Mouse (Mus musculus) limb, embryonic 14.5 days (tissue): ENCODE data around the gene Tubb4b. TPM values are rescaled to one million over a fixed set of nuclear protein-coding genes. Genes with fewer than 3 reads are reported as not detected.
A peak's percentile ranks its signal among the peaks of the same experiment; 100 is the strongest.

Source experiments
- ATAC-seq: fragments of 200-750 bp; cut with Nextera tagmentation; 2 replicates; pipeline ENCODE4 v1.8.0; 2017; ENCODE audit warnings: low read depth, moderate number of reproducible peaks, moderate TSS enrichment; ENCODE audit not compliant: low FRiP score
- DNase-seq: peaks from one replicate; pipeline ENCODE4 v3.0.0-alpha.2; 2015; ENCODE audit warnings: low spot score
- H3K27ac ChIP-seq: fragments of 300-500 bp; sonication (generic); replicated peaks from 2 replicates; pipeline ENCODE4 v1.5.1; 2014; ENCODE audit warnings: low read depth, mild to moderate bottlenecking, low read length, moderate library complexity, mixed read lengths
- H3K27me3 ChIP-seq: fragments of 300-500 bp; sonication (generic); 2 replicates; pipeline ENCODE4 v1.6.1; 2014; ENCODE audit warnings: low read length, mixed read lengths; ENCODE audit not compliant: control insufficient read depth, insufficient read depth
- H3K36me3 ChIP-seq: fragments of 300-500 bp; sonication (generic); 2 replicates; pipeline ENCODE4 v1.6.1; 2014; ENCODE audit warnings: mild to moderate bottlenecking, low read length, moderate library complexity, mixed read lengths; ENCODE audit not compliant: control insufficient read depth, insufficient read depth
- H3K4me1 ChIP-seq: fragments of 300-500 bp; sonication (generic); 2 replicates; pipeline ENCODE4 v1.6.1; 2014; ENCODE audit warnings: antibody characterized with exemption, low read length, mixed read lengths; ENCODE audit not compliant: control insufficient read depth, insufficient read depth
- H3K4me2 ChIP-seq: fragments of 300-500 bp; sonication (generic); replicated peaks from 2 replicates; pipeline ENCODE4 v1.6.1; 2014; ENCODE audit warnings: low read depth, mild to moderate bottlenecking, low read length, moderate library complexity; ENCODE audit not compliant: severe bottlenecking
- H3K4me3 ChIP-seq: fragments of 300-500 bp; sonication (generic); replicated peaks from 2 replicates; pipeline ENCODE4 v1.5.1; 2014; ENCODE audit warnings: low read length
- H3K9ac ChIP-seq: fragments of 300-500 bp; sonication (generic); 2 replicates; pipeline ENCODE4 v1.6.1; 2014; ENCODE audit warnings: mild to moderate bottlenecking, low read depth, low read length, moderate library complexity; ENCODE audit not compliant: severe bottlenecking
- H3K9me3 ChIP-seq: fragments of 300-500 bp; sonication (generic); 2 replicates; pipeline ENCODE4 v1.6.1; 2016; ENCODE audit warnings: low read length; ENCODE audit not compliant: control insufficient read depth
- POLR2A ChIP-seq: fragments of 200-500 bp; IDR thresholded peaks from 2 replicates; pipeline ENCODE4 v1.8.0; 2012; ENCODE audit warnings: inconsistent platforms, mild to moderate bottlenecking, moderate library complexity, borderline replicate concordance; ENCODE audit not compliant: insufficient read depth, insufficient read length; ENCODE audit errors: extremely low read depth
- WGBS: fragments of 180-500 bp; shearing (Covaris S2); extraction: QIAGEN DNeasy Blood & Tissue Kit; methylation state at CpG from one replicate; pipeline ENCODE4 v1.1.7; 2014; 5-methylcytosine and 5-hydroxymethylcytosine counted together
- polyA plus RNA-seq, 2 experiments: library from polyadenylated mRNA; depleted of rRNA in 1 of 2; stranded (reverse) in 1 of 2; unstranded in 1 of 2; fragments of >200 nt; fragmentation: Nextera tagmentation in 1 of 2; extraction: Ambion mirVana in 1 of 2; gene quantifications; 2 replicates each; pipeline versions ENCODE4 v1.2.1 to v1.2.3; 2012 to 2014

The Tubb4b gene
- polyA plus RNA-seq, 2 experiments, result 419 to 501 TPM

DNA sequence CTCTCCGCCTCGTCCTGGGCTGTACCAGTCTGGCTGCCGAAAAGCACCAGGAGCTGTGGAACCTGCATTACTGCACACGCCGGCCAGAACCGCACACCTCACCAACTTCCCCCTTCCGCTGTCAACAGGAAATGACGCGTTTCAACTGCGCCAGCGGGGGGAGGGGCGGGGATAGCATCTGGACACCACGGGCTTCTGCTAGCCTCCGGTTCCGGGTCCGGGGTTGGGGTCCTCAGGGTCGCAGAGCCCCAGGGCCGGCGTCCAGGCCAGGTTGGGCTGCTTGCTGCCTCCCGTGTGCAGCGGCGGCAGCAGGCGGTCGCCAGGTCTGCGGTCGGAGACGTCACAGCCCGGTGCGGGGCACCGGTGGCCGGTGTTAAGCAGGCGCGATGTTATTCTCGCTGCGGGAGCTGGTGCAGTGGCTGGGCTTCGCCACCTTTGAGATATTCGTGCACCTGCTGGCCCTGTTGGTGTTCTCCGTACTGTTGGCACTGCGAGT, 30.8 kb upstream of the Tubb4b start, which contains the start of gene Tmem203:
Gene Tmem203 (plus strand): TSS at position 156 of the 496 bp plus-strand sequence.
- Histone ChIP-seq H3K36me3 (peaks cover 18% of the 10 kb centered on the region), H3K4me3 (peak within 1 kb of the TSS; percentile 99), H3K27ac (peak within 1 kb of the TSS; percentile 72), H3K27me3 (no peaks in the 10 kb centered on the region), H3K9me3 (no peaks in the 10 kb centered on the region), H3K4me1 (peaks cover 10% of the 10 kb centered on the region), H3K9ac (peak within 1 kb of the TSS; percentile 80), H3K4me2 (peak within 1 kb of the TSS; percentile 95)
- WGBS, result under 1% methylated on average over 32 of the region's 39 CpGs
- 0 out of 2 replicates have a peak, but pooled peaks have one; percentile 41 for TF ChIP-seq POLR2A
- DNase-seq (peak; percentile 90), ATAC-seq (peak; percentile 93)

GRCm38 (mm10) chr2:25252331-25252730, 27.8 kb upstream of the Tubb4b start:
- Histone ChIP-seq H3K9ac (no peak overlapping the region), H3K27ac (no peak overlapping the region), H3K9me3 (no peaks in the 10 kb centered on the region), H3K36me3 (peaks cover 39% of the 10 kb centered on the region), H3K27me3 (no peaks in the 10 kb centered on the region), H3K4me2 (no peak overlapping the region), H3K4me3 (no peak overlapping the region), H3K4me1 (peaks cover 10% of the 10 kb centered on the region)
- DNase-seq (no peak), ATAC-seq (no peak)
- no peak for TF ChIP-seq POLR2A
- 85% methylated on average over 1 of the region's 1 CpGs for WGBS

GRCm38 (mm10) chr2:25246183-25247072, 21.9 kb upstream of the Tubb4b start, which contains the start of gene AL732309.1:
Gene AL732309.1 (minus strand): TSS chr2:25246863.
- ATAC-seq (no peak), DNase-seq (no peak)
- H3K27me3 ChIP-seq, result peaks cover 9% of the 10 kb centered on the region
- H3K4me2 ChIP-seq, result no peak within 1 kb of the TSS
- WGBS, result 89% methylated on average over 10 of the region's 10 CpGs
- no peak within 1 kb of the TSS for H3K4me3 ChIP-seq
- peaks cover under 1% of the 10 kb centered on the region; the same call in 1 of the 2 replicates for H3K4me1 ChIP-seq
- peaks cover 31% of the 10 kb centered on the region for H3K36me3 ChIP-seq
- TF ChIP-seq POLR2A, result no peak
- H3K9ac ChIP-seq, result no peak within 1 kb of the TSS
- H3K27ac ChIP-seq, result no peak within 1 kb of the TSS
- no peaks in the 10 kb centered on the region for H3K9me3 ChIP-seq

DNA sequence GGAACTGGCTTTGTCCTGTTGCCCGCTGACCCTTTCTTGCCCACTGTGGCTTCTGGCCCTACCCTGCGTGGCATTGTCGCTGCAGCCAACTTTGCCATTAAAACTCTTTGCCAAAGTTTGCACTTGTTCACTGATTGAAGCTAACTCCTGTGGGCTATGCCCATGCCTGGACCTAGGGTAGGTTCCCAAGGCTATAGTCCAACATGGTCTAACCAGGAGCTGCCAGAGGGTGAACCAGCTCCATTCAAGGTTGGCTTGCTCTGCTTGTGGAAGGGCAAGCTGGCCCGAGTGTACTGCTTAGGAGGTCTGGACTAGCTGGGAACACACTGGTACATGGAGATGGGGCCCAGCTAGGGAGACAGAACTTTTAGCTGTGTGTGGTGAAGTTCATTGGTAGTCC, 19.6 kb upstream of the Tubb4b start:
- H3K4me3 ChIP-seq, result no peak overlapping the region
- no peak for ATAC-seq
- peaks cover 13% of the 10 kb centered on the region; the same call in 1 of the 2 replicates for H3K36me3 ChIP-seq
- WGBS, result 85% methylated on average over 4 of the region's 4 CpGs
- H3K27ac ChIP-seq, result no peak overlapping the region
- no peaks in the 10 kb centered on the region for H3K9me3 ChIP-seq
- no peak overlapping the region for H3K9ac ChIP-seq
- H3K4me2 ChIP-seq, result no peak overlapping the region
- peaks cover 12% of the 10 kb centered on the region; the same call in 1 of the 2 replicates for H3K4me1 ChIP-seq
- no peak for DNase-seq
- TF ChIP-seq POLR2A, result no peak
- peaks cover 14% of the 10 kb centered on the region for H3K27me3 ChIP-seq

DNA sequence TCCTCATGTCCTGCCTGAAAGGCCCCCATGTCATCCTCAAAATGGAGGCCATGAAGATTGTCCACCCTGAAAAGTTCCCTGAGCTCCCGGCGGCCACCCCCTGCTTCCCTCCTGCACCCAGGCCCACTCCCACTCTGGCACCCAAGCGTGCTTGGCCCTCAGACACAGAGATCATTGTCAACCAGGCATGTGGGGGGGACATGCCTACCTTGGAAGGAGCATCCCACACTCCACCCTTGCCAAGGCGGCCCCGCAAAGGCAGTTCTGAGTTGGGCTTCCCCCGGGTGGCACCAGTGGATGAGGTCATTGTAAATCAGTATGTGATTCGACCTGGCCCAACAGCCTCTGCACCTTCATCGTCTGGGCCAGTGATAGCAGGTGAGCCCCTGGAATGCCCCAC, 18.8 kb upstream of the Tubb4b start:
- ATAC-seq (no peak), DNase-seq (no peak)
- no peak overlapping the region for H3K4me2 ChIP-seq
- no peak overlapping the region for H3K9ac ChIP-seq
- no peaks in the 10 kb centered on the region for H3K9me3 ChIP-seq
- no peak overlapping the region for H3K27ac ChIP-seq
- TF ChIP-seq POLR2A, result no peak
- H3K36me3 ChIP-seq, result peaks cover 6% of the 10 kb centered on the region; the same call in 1 of the 2 replicates
- peaks cover 14% of the 10 kb centered on the region for H3K27me3 ChIP-seq
- H3K4me1 ChIP-seq, result peaks cover 12% of the 10 kb centered on the region; the same call in 1 of the 2 replicates
- 79% methylated on average over 8 of the region's 8 CpGs for WGBS
- no peak overlapping the region for H3K4me3 ChIP-seq
